Mouse (Mus musculus): ENCODE data around the gene Mpzl2. TPM values are rescaled to one million over a fixed set of nuclear protein-coding genes. Genes with fewer than 3 reads are reported as not detected.

Gene Mpzl2
- polyA plus RNA-seq, 1 experiment from 2014 or later = 1.0 TPM

DNA sequence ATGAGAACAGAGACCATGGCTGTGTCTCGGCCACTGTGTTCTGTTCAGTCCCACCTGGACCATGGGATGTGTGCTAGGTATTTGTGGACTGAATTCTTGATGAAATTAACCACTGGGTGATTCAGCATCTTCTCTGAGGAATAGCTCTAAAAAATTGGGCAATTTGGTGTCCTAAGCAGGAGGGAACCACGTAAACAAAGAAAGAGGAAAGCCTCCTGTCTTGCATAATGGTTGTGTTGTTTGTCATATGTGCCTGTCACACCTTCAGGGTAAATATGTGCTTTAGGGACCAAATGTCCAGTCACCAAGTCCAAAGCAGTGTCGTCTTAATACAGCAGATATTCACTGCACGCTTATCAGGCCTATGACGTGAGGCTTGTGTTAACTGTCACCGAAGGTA, 24.8 kb downstream of the Mpzl2 start:
- Histone ChIP-seq H3K36me3 (no peaks in the 10 kb centered on the region), H3K27ac (replicated peaks) (no peak overlapping the region), H3K4me3 (no peak overlapping the region), H3K9me3 (replicated peaks) (no peaks in the 10 kb centered on the region), H3K4me1 (no peaks in the 10 kb centered on the region), H3K27me3 (ENCODE audit: low read depth, poor library complexity, severe bottlenecking) (peaks cover 6% of the 10 kb centered on the region; the same call in 1 of the 2 replicates)
- no peak for DNase-seq (ENCODE audit: low spot score)
- 90% methylated on average over 6 of the region's 6 CpGs for WGBS

DNA sequence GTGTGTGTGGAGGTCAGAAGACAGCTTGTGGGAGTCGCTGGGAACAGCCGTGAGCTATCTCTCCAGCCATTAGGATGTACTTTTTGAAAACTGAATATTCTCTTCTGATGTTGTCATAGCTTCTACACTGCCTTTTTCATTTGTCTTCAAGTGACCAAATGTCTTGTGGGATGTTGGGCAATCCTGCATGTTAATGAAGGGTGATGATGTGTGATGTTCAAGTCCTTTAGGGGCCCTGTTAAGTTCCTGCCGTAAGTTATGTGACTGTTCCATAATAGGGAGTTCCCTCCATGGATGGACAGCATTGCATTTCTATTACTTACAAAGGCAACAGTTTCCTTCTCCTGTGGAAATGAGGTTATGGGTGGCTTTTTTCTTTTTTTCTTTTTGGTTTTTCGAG, 27.1 kb downstream of the Mpzl2 start:
- Histone ChIP-seq H3K4me1 (no peaks in the 10 kb centered on the region), H3K27ac (replicated peaks) (no peak overlapping the region), H3K4me3 (no peak overlapping the region), H3K36me3 (no peaks in the 10 kb centered on the region), H3K27me3 (ENCODE audit: low read depth, poor library complexity, severe bottlenecking) (no peaks in the 10 kb centered on the region), H3K9me3 (replicated peaks) (no peaks in the 10 kb centered on the region)
- 83% methylated on average over 4 of the region's 4 CpGs for WGBS
- no peak for DNase-seq (ENCODE audit: low spot score)

DNA sequence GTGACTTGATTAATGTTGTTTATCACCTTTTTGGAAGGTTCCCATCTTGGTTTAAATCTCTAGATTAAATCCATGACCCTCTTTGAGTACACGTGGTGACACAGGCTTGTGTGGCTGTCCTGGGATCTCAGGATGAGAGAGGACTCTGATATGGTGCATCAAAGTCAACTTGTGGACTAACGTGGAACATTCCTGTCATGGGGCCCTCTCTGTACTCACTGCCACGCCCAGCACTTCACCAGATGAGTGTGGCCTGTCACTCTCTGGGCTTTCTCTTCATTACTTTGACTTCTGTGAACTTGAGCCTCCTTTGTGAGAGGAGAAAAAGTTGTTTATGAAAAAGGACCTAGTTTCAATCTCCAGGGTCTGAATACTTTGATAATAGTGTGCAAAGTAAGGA, 32.2 kb downstream of the Mpzl2 start:
- Histone ChIP-seq H3K4me3 (no peak overlapping the region), H3K27me3 (ENCODE audit: low read depth, poor library complexity, severe bottlenecking) (no peaks in the 10 kb centered on the region), H3K9me3 (replicated peaks) (no peaks in the 10 kb centered on the region), H3K36me3 (no peaks in the 10 kb centered on the region), H3K4me1 (no peaks in the 10 kb centered on the region), H3K27ac (replicated peaks) (no peak overlapping the region)
- no peak for DNase-seq (ENCODE audit: low spot score)
- 69% methylated on average over 3 of the region's 3 CpGs for WGBS

DNA sequence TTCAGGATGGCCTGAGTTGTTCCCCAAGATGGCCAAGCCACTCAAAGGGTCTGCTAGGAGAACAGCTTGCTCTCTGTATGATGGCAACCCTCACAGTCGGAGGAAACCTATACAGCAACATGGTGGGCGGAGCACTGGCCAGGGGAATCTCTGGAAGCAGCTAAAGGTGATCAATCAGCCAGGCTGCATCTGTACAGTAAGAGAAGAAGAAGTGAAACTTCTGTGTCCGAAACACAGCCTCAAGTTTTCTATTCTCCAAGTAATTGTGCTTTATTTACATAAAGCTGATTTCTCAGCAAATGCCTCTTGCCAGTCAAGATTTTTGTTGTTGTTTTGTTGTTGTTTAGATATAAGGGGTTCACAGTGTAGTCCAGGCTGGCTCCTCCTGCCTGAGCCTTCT, 38.3 kb downstream of the Mpzl2 start:
- Histone ChIP-seq H3K9me3 (replicated peaks) (no peaks in the 10 kb centered on the region), H3K36me3 (no peaks in the 10 kb centered on the region), H3K27me3 (ENCODE audit: low read depth, poor library complexity, severe bottlenecking) (no peaks in the 10 kb centered on the region), H3K4me3 (no peak overlapping the region), H3K4me1 (no peaks in the 10 kb centered on the region), H3K27ac (replicated peaks) (no peak overlapping the region)
- no peak for DNase-seq (ENCODE audit: low spot score)
- 74% methylated on average over 3 of the region's 3 CpGs for WGBS

- Histone ChIP-seq H3K4me3 (no peak within 1 kb of the TSS), H3K36me3 (no peaks in the 10 kb centered on the region), H3K9me3 (replicated peaks) (no peaks in the 10 kb centered on the region), H3K27ac (replicated peaks) (no peak within 1 kb of the TSS), H3K27me3 (ENCODE audit: low read depth, poor library complexity, severe bottlenecking) (no peaks in the 10 kb centered on the region), H3K4me1 (no peaks in the 10 kb centered on the region)
- WGBS = 88% methylated on average over 5 of the region's 5 CpGs
- no peak for DNase-seq (ENCODE audit: low spot score)
Measured at GRCm38 (mm10) chr9:45079011-45079410, 39.4 kb downstream of the Mpzl2 start, which contains the start of gene Jaml. TSS of gene Jaml (plus strand) at chr9:45079183.

DNA sequence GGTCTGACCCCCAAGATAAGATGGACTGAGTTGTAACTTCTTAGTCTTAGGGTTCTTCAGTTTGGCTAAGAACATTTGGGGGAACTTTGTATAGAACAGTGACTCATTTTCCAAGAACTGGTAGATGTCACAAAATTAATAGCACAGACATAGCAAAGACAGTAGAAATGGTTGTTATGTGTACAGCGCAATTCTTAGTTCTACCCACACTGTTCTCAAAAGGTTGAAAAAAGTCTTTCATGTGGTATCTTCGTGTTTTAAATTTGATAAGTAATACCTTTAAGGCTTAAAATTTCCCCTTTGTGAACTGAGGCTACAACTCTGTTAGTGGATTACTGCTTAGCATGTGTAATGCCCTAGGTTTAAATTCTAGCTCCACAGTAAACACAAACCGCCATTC, 43.5 kb downstream of the Mpzl2 start:
- H3K4me1 ChIP-seq = no peaks in the 10 kb centered on the region
- H3K4me3 ChIP-seq = no peak overlapping the region
- no peaks in the 10 kb centered on the region for H3K9me3 ChIP-seq (replicated peaks)
- H3K27ac ChIP-seq (replicated peaks) = no peak overlapping the region
- no peaks in the 10 kb centered on the region for H3K36me3 ChIP-seq
- H3K27me3 ChIP-seq (ENCODE audit: low read depth, poor library complexity, severe bottlenecking) = no peaks in the 10 kb centered on the region
- DNase-seq (ENCODE audit: low spot score) = no peak
- 90% methylated on average over 3 of the region's 3 CpGs for WGBS

GRCm38 (mm10) chr9:45084556-45084955, 45.0 kb downstream of the Mpzl2 start:
- 78% methylated on average over 5 of the region's 5 CpGs for WGBS
- Histone ChIP-seq H3K4me1 (no peaks in the 10 kb centered on the region), H3K9me3 (replicated peaks) (no peaks in the 10 kb centered on the region), H3K36me3 (no peaks in the 10 kb centered on the region), H3K4me3 (no peak overlapping the region), H3K27ac (replicated peaks) (no peak overlapping the region), H3K27me3 (ENCODE audit: low read depth, poor library complexity, severe bottlenecking) (no peaks in the 10 kb centered on the region)
- DNase-seq (ENCODE audit: low spot score) = no peak

GRCm38 (mm10) chr9:45085741-45086690, 46.4 kb downstream of the Mpzl2 start:
- H3K27me3 ChIP-seq (ENCODE audit: low read depth, poor library complexity, severe bottlenecking) = no peaks in the 10 kb centered on the region

DNA sequence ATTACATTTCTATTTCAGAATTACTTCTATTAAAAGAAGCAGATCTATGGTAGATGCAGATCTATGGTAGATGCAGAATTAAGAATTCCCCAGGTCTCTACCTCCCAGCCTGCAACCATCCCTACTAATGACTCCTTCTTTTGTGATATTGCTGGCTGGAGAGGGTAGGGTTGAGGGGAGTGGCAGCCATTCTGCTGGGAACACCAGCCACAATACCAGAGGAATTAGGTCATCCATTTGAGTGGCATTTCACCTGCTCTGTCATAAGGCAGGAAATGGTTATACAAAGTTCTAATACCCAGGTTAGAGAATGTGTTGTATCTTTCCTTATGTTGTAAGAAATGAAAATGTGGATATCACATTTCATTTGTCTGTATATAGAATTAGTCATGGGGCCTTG, 48.4 kb downstream of the Mpzl2 start:
- Histone ChIP-seq H3K27ac (replicated peaks) (no peak overlapping the region), H3K36me3 (no peaks in the 10 kb centered on the region), H3K27me3 (ENCODE audit: low read depth, poor library complexity, severe bottlenecking) (no peaks in the 10 kb centered on the region), H3K9me3 (replicated peaks) (no peaks in the 10 kb centered on the region), H3K4me1 (no peaks in the 10 kb centered on the region), H3K4me3 (no peak overlapping the region)
- DNase-seq (ENCODE audit: low spot score) = no peak

More at GRCm38 (mm10) chr9:45085741-45086690, 46.4 kb downstream of the Mpzl2 start:
- Histone ChIP-seq H3K4me1 (no peaks in the 10 kb centered on the region), H3K27ac (replicated peaks) (no peak overlapping the region), H3K4me3 (no peak overlapping the region), H3K9me3 (replicated peaks) (no peaks in the 10 kb centered on the region), H3K36me3 (no peaks in the 10 kb centered on the region)
- WGBS = 78% methylated on average over 12 of the region's 12 CpGs
- DNase-seq (ENCODE audit: low spot score) = no peak

- Histone ChIP-seq H3K27me3 (ENCODE audit: low read depth, poor library complexity, severe bottlenecking) (no peaks in the 10 kb centered on the region), H3K9me3 (replicated peaks) (no peaks in the 10 kb centered on the region), H3K36me3 (no peaks in the 10 kb centered on the region), H3K4me3 (no peak overlapping the region), H3K4me1 (no peaks in the 10 kb centered on the region), H3K27ac (replicated peaks) (no peak overlapping the region)
- WGBS = 63% methylated on average over 3 of the region's 3 CpGs
- no peak for DNase-seq (ENCODE audit: low spot score)
Measured at GRCm38 (mm10) chr9:45090811-45091210, 51.2 kb downstream of the Mpzl2 start.

GRCm38 (mm10) chr9:45092641-45093040, 53.0 kb downstream of the Mpzl2 start:
- 75% methylated on average over 4 of the region's 4 CpGs for WGBS
- H3K27me3 ChIP-seq (ENCODE audit: low read depth, poor library complexity, severe bottlenecking) = peaks cover 6% of the 10 kb centered on the region; the same call in 1 of the 2 replicates
- H3K9me3 ChIP-seq (replicated peaks) = no peaks in the 10 kb centered on the region
- DNase-seq (ENCODE audit: low spot score) = no peak
- no peak overlapping the region for H3K4me3 ChIP-seq
- no peak overlapping the region; the same call in 1 of the 2 replicates for H3K27ac ChIP-seq (replicated peaks)
- H3K4me1 ChIP-seq = no peaks in the 10 kb centered on the region
- no peaks in the 10 kb centered on the region for H3K36me3 ChIP-seq

- no peaks in the 10 kb centered on the region for H3K9me3 ChIP-seq (replicated peaks)
- whole genome bisulfite sequencing = 85% methylated on average over 6 of the region's 6 CpGs
- no peak overlapping the region for H3K27ac ChIP-seq (replicated peaks)
- H3K36me3 ChIP-seq = no peaks in the 10 kb centered on the region
- H3K27me3 ChIP-seq (ENCODE audit: low read depth, poor library complexity, severe bottlenecking) = peaks cover 6% of the 10 kb centered on the region; the same call in 1 of the 2 replicates
- no peak overlapping the region for H3K4me3 ChIP-seq
- H3K4me1 ChIP-seq = no peaks in the 10 kb centered on the region
- DNase-seq (ENCODE audit: low spot score) = no peak
Measured at GRCm38 (mm10) chr9:45095149-45095937, 55.7 kb downstream of the Mpzl2 start.

GRCm38 (mm10) chr9:45097877-45098276, 58.3 kb downstream of the Mpzl2 start:
- Histone ChIP-seq H3K27me3 (ENCODE audit: low read depth, poor library complexity, severe bottlenecking) (peaks cover 6% of the 10 kb centered on the region; the same call in 1 of the 2 replicates), H3K27ac (replicated peaks) (no peak overlapping the region), H3K36me3 (no peaks in the 10 kb centered on the region), H3K4me1 (peaks cover under 1% of the 10 kb centered on the region; the same call in 1 of the 2 replicates), H3K4me3 (no peak overlapping the region), H3K9me3 (replicated peaks) (no peaks in the 10 kb centered on the region)
- DNase-seq (ENCODE audit: low spot score) = no peak
- WGBS = 87% methylated on average over 5 of the region's 5 CpGs
